Mouse (Mus musculus) olfactory bulb, adult 2 months (tissue): Measurements from ENCODE around the gene Scamp5. TPM values are rescaled to one million over a fixed set of nuclear protein-coding genes. Genes with fewer than 3 reads are reported as not detected.

Source experiments
- H3K27ac ChIP-seq: fragments of 200-500 bp; 2 replicates; pipeline ENCODE4 v1.5.1; 2012; ENCODE audit warnings: low read depth, low read length; ENCODE audit not compliant: insufficient read depth
- H3K4me1 ChIP-seq: fragments of 200-500 bp; 2 replicates; pipeline ENCODE4 v1.6.1; 2012; ENCODE audit warnings: low read length; ENCODE audit not compliant: control insufficient read depth, insufficient read depth
- H3K4me3 ChIP-seq: fragments of 200-500 bp; 2 replicates; pipeline ENCODE4 v1.5.1; 2012; ENCODE audit warnings: mild to moderate bottlenecking, low read depth, low read length, moderate library complexity; ENCODE audit not compliant: insufficient read depth
- CTCF ChIP-seq: fragments of 200-500 bp; IDR thresholded peaks from 2 replicates; pipeline ENCODE4 v1.5.1; 2012; ENCODE audit warnings: low read depth, mild to moderate bottlenecking, low read length, moderate library complexity; ENCODE audit not compliant: insufficient read depth
- POLR2A ChIP-seq: fragments of 200-500 bp; IDR thresholded peaks from 2 replicates; pipeline ENCODE4 v1.6.1; 2012; ENCODE audit warnings: mild to moderate bottlenecking, low read depth, low read length, moderate library complexity; ENCODE audit not compliant: insufficient read depth
- WGBS: fragments of 180-500 bp; shearing (Covaris S2); methylation state at CpG from one replicate; pipeline ENCODE4 v1.1.7; 2018; 5-methylcytosine and 5-hydroxymethylcytosine counted together
- polyA plus RNA-seq: library from polyadenylated mRNA; stranded (reverse); fragments of >200 nt; gene quantifications from 2 replicates; pipeline ENCODE4 v1.2.4, GENCODE M21; 2012; ENCODE audit warnings: low replicate concordance; ENCODE audit not compliant: missing spikeins, insufficient read depth, insufficient read length

Scamp5 gene
- polyA plus RNA-seq, 1 experiment: not detected

GRCm38 (mm10) chr9:57462866-57463265, 5.0 kb downstream of the Scamp5 start:
- Histone ChIP-seq H3K4me1 (peaks cover 19% of the 10 kb centered on the region; the same call in 1 of the 2 replicates), H3K27ac (no peak overlapping the region), H3K4me3 (no peak overlapping the region)
- TF ChIP-seq CTCF: no peak
- TF ChIP-seq POLR2A: no peak
- 84% methylated on average over 6 of the region's 6 CpGs for WGBS

DNA sequence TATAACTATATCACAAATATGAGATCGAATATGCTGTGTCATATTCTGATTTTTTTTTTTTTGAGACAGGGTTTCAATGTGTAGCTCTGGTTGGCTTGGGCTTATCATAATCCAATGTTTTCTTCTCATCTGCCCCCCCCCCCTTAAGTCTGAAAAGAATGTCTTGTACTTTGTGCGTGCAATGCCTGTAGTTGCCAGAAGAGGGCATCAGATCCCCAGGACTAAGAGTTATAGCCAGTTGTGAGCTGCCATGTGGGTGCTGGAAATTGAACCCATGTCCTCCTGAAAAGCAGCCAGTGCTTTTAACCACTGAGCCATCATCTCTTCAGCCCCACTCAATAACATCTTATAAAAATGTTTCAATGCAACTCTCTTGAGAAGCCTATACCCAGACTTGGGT, 8.2 kb downstream of the Scamp5 start:
- 99% methylated on average over 2 of the region's 2 CpGs for WGBS
- Histone ChIP-seq H3K4me3 (no peak overlapping the region), H3K27ac (no peak overlapping the region), H3K4me1 (peaks cover 21% of the 10 kb centered on the region; the same call in 1 of the 2 replicates)
- TF ChIP-seq CTCF: no peak
- no peak for TF ChIP-seq POLR2A

DNA sequence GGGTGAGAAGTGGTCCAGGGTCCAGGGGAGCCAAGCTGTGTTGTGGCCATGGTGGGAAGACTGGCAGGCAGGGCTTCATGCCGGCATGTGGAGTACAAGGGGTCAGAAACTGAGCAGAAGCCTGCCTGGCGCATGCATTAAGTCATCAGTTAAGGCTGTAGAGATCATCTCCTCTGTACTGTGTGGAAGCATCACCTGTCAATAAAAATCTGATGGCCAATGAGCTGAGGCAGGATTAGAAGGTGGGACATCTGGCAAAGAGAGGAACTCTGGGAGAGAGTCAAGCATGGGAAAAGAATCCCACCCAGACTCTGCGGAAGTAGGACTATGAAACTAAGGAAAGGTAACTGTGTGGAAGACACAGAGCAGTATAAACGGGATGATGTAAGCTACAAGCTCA, 14.3 kb downstream of the Scamp5 start:
- TF ChIP-seq CTCF (no peak), POLR2A (no peak)
- WGBS: 82% methylated on average over 4 of the region's 4 CpGs
- Histone ChIP-seq H3K4me1 (peaks cover 21% of the 10 kb centered on the region; the same call in 1 of the 2 replicates), H3K27ac (no peak overlapping the region), H3K4me3 (no peak overlapping the region)

GRCm38 (mm10) chr9:57452624-57453462, 15.0 kb downstream of the Scamp5 start:
- H3K27ac ChIP-seq: no peak overlapping the region

DNA sequence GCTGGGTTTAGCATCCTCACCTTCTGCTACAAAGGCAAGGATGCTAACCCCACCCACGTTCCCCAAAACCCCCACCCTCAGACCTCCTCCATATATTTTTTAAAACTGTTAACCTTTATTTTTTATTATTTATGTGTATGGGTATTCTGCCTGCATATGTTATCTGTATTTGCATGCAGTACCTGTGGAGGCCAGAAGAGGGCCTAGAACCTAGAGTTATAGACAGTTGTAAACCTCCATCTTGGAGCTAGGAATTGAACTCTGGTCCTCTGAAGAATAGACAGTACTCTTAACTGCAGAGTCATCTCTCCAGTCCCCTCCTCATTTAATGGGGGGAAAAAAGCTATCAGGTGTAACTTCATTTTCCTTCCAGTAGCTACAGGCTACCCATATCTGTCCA, 18.1 kb downstream of the Scamp5 start:
- TF ChIP-seq CTCF: no peak
- TF ChIP-seq POLR2A: no peak
- WGBS: 70% methylated on average over 1 of the region's 1 CpGs

More at GRCm38 (mm10) chr9:57452624-57453462, 15.0 kb downstream of the Scamp5 start:
- TF ChIP-seq POLR2A (no peak), CTCF (no peak)
- 83% methylated on average over 8 of the region's 8 CpGs for WGBS
- H3K4me1 ChIP-seq: peaks cover 18% of the 10 kb centered on the region; the same call in 1 of the 2 replicates
- H3K4me3 ChIP-seq: no peak overlapping the region

GRCm38 (mm10) chr9:57440620-57441019, 27.2 kb downstream of the Scamp5 start:
- Histone ChIP-seq H3K27ac (no peak overlapping the region), H3K4me3 (no peak overlapping the region), H3K4me1 (no peaks in the 10 kb centered on the region)
- 100% methylated on average over 1 of the region's 1 CpGs for WGBS
- TF ChIP-seq CTCF (no peak), POLR2A (no peak)

More for the DNA sequence above, 18.1 kb downstream of the Scamp5 start:
- Histone ChIP-seq H3K27ac (no peak overlapping the region), H3K4me3 (no peak overlapping the region), H3K4me1 (peaks cover 6% of the 10 kb centered on the region; the same call in 1 of the 2 replicates)

DNA sequence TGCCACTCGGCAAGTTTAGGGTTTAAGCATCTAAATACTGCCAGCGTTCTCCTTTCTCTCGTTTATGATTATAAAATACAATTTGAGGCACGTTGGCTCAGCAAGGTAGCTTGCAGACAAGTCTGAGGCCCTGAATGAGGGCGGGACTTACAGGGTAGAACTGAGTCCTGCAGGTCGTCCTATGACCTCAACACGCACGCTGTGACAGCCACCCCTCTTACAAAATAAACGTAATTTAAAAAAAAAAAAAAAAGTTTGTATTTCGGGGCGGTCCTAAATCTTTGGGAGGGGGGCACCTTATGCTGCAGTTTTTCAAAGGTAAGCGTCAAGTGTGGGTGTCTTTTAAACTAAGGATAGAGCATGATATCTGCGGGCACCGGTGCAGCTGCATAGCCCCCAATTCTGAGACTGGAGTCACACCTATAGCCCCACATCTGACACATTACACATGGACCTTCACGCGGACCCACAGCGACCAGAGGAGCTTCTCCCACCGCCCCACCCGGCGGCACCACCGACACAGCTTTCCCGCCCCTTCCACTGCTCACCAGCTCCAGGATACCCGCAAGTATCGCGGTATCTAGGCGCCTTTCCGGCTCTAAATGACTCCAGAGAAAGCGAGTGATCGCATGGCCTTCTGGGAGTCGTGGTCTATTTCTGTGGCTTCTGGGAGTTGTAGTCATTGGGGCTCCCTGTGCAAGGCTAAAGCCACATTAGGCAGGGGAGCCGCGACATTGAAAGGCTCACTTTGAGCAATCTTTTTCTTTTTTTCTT, 28.2 kb downstream of the Scamp5 start, which contains the start of gene Ppcdc:
Ppcdc (minus strand) TSS at position 603 of the 774 bp plus-strand sequence.
- Histone ChIP-seq H3K4me1 (no peaks in the 10 kb centered on the region), H3K4me3 (peak within 1 kb of the TSS; percentile 62), H3K27ac (peak within 1 kb of the TSS; percentile 29; the same call in 1 of the 2 replicates)
- 1% methylated on average over 32 of the region's 32 CpGs for WGBS
- no peak for TF ChIP-seq CTCF
- peak; percentile 91 for TF ChIP-seq POLR2A

DNA sequence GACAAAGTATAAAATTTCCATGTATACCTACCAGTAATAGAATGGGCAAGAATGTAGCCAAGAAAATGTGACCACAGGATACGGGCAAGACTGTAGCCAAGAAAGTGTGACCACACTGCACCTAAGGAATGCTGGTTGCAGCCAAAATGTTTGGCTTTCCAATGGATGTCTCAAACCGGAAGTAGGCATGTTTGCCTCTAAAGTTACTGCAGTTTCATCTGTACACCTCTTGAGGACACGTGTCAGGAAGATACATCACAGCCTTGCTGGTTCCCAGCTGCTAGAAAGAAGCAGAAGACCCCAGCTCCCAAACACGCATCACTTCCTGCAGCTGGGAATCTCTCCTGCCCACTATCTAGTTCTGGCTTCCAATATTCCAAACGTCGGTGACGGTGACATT, 28.8 kb downstream of the Scamp5 start:
- no peak overlapping the region for H3K27ac ChIP-seq
- WGBS: 23% methylated on average over 7 of the region's 7 CpGs
- no peaks in the 10 kb centered on the region for H3K4me1 ChIP-seq
- TF ChIP-seq CTCF: no peak
- no peak for TF ChIP-seq POLR2A
- no peak overlapping the region; the same call in 1 of the 2 replicates for H3K4me3 ChIP-seq
